Mouse (Mus musculus): ENCODE results near the gene Gpr158.
A peak's percentile ranks its signal among the peaks of the same experiment; 100 is the strongest.
"Not testable (repeated sequence)": the region's sequence is repeated elsewhere in the genome, so short reads cannot be mapped to it uniquely, and the experiment has no call there.

Gene Gpr158

GRCm38 (mm10) chr2:21367345-21368111 lies at the start of gene Gpr158:
Gene Gpr158, plus strand, starts transcription at chr2:21367542.
- peak; percentile 92 for DNase-seq

DNA sequence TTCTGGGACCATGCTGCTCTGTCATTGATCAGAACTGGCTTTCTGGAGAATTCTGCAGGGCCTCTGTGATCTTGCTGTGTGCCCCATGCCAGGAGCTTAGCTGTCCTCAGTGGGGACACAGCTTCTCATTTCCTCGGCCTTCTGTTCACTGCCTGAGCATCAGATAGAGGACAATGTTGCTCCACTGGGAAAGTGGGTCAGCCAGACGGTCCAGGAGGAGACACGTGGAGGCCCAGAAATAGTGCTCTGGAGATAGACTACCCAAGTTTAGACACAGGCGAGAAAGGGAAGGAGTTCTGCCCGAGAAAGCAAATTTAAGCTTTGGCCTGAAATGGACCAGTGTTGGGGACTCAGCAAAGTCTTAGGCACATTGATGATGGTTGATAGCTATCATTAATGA lies 23.5 kb upstream of the Gpr158 start:
- peak; percentile 90 for DNase-seq

- peak; percentile 53 for DNase-seq
Measured at GRCm38 (mm10) chr2:21368351-21369170, 1.2 kb downstream of the Gpr158 start.

- DNase-seq, result peak; percentile 31
Measured at GRCm38 (mm10) chr2:21369171-21369485, 1.8 kb downstream of the Gpr158 start.

DNA sequence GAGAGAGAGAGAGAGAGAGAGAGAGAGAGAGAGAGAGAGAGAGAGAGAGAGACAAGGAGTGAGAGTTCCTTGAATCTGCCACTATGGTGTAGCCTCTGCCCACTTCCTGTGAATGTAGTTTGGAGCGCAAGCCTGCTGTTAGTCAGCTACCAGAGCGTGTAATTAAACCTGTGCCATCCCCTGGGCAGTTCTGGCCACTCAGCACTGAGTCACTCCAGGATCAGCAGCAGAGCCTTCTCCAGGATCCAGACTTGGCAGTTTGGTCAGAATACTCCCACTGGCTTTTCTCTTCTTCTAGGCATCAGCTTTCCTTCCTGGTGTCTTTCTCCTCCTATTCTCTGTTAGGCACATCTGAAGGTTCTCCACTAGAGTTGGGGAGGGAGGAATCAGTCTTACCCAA lies 2.2 kb downstream of the Gpr158 start:
- DNase-seq, result peak; percentile 57

DNA sequence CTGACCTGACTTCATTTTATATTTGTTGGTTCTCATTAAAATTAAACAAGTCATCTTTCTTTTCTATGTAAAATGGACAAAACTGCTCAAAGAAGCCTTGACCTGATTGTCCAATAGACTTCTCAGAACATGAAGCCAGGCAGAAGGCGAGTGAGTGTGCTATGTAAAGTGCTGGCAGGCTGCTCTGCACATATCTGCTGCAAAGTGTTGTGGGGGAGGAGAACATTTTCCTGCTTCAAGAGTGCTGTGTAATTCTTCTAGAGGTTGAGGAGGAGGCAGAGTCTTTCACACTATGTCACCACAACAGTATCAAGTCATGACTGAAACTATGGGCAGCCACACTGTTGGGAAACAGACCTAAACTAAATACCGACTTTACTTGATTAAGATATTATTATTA lies 12.2 kb downstream of the Gpr158 start:
- DNase-seq, result no peak

- no peak for DNase-seq
Measured at GRCm38 (mm10) chr2:21392727-21393126, 25.4 kb downstream of the Gpr158 start.

DNA sequence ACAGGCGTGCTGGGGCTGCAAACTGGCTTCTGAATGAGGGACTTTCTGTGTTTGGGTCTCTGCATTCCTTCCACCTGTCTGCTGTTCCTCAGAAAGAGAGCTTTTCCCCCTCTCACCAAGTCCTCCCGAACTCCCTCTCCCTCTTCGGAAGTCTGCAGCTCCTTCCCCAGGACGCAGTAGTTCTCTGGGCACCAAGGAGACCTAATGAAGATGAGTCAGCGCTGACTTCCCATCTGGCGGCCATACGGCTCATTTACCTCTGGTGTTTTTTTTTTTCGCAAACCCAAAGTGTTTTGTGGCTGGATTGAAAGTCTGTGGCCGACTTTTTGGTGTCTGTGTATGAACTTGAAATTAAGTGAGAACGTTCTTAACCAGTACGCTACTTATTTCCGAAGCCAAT lies 30.0 kb downstream of the Gpr158 start:
- no peak for DNase-seq

DNA sequence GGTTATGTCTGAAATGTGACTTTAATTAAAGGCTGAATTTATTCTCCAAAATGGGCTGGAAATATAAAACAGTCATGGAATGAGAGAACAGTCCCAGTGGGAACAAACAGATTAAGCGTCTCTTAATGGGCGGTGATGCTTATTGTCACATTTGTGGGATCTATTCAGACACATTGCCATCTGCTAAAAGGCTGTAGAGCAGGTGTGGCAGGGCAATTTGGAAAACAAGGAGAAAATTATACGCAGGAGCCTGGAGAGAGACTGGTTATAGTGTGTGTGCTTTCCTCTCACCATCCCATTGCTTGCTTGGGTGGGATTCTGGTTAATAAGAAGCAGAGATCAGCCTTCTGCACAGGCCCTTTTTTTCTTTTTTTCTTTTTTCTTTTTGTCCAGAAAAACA lies 32.3 kb downstream of the Gpr158 start:
- no peak for DNase-seq

DNA sequence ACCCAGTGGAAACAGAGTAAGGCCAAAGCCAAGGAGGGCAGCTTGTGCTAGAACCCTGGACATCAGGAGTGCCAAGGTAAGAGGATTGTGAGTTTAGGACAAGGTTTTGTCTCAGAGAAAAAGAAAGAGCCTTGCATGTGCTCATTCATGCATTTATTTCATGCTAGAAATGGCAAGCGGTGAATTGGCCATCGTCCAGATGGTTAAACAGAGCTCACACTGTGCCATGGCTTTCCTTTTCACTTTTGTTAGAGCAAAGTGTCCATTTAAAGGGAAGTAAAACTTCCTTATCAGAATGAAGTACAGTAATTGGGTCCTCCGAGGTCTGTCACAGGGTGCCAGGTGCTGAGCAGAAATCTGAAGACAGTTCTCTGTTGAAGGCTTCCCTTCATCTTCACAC lies 38.3 kb downstream of the Gpr158 start:
- peak; percentile 55 for DNase-seq

- no peak for DNase-seq
Measured at GRCm38 (mm10) chr2:21407443-21407985, 40.2 kb downstream of the Gpr158 start.

DNA sequence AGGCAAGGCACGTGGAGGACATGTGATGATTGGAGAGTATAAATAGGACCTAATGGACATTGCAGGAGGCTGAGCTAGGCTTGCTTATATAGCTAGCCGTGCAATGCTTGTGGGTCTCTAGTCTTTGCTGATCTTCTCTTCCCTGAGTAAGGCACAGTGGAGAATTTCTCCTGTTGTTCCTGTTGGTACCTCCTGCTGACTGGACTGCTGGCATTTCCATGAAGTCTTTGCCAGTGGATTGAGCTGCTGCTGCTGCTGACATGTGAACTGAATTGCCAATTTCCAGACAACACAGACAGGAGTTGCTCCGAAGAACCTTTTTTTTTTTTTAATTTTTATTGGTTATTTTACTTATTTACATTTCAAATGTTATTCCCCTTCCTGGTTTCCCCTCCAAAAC lies 41.5 kb downstream of the Gpr158 start:
- no peak for DNase-seq

DNA sequence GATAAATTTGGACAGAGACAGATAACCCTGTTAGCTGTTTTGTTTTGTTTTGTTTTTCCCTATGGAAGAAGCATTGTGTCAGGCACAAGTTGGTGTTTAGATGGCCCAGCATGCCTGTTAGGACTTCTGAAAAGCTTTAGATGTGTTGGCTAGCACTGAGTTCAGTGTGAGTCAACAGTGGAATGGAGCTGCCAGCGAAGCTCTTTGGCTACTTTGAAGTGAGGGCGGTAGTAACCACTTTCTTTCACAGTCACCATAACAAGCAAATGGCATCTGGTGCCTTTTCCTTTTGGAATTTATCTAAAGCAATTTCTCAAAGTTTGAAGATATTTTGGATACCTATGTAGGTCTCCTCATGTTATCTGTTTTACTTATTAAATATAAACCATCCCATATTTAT lies 62.9 kb downstream of the Gpr158 start:
- DNase-seq, result no peak

GRCm38 (mm10) chr2:21431182-21431581 lies 63.8 kb downstream of the Gpr158 start:
- no peak for DNase-seq

DNA sequence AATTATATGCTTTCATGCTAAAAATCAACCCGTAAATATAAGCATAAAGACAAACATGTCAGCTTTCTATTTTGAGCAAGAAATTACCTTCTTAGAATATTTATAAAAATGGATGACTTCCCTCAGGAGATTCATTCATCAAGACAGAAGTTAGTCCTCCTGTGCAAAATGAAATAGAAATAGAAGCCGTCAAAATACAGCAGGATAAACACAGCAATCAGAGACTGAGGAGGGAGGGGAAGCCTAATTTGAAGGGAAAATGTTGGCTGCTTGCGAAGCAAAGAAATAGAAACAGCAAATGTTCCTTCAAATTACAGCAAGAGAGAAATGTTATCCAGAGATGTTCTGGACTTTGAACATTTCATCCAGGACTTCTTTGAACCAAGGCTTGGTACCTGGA lies 72.3 kb downstream of the Gpr158 start:
- DNase-seq, result no peak

- not testable (repeated sequence) for DNase-seq
Measured at GRCm38 (mm10) chr2:21460606-21461005, 93.3 kb downstream of the Gpr158 start.

DNA sequence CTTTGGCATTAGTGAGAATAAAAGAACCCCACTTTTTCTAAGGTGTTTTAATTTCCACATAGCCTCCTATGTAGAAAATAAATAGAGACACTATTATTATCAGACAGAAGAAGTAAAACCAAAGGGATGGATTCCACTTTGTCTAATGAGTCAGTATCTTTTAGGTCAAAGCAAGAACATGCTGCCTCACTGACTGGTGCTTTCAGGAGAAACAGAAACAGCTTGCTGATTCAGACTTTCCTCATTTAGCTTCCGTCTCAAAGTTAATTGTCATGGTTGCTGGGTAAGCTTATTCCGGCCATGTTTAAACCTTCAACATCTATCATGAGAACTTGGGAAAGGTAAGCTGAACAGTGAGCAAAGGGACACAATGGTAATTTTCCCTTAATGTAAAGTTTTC lies 107.6 kb downstream of the Gpr158 start:
- DNase-seq, result no peak

DNA sequence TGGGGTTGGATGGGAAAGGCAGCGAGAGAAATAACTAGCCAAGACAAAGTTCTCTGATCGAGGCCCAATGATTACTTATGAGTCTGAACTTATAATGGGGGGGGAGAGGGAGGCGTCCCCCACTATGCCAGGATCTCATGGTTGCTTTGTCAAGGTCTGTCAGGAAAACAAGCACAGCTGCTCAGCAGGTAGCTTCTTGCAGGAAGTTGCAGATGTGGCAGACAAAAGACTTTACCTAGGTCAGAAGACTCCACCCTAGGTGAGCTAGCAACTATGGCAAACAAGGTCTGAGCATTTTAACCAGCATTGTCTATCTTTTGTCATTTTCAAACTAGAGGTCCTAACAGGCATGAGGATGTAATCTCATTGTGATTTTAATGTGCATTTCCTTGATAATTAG lies 129.5 kb downstream of the Gpr158 start:
- no peak for DNase-seq

DNA sequence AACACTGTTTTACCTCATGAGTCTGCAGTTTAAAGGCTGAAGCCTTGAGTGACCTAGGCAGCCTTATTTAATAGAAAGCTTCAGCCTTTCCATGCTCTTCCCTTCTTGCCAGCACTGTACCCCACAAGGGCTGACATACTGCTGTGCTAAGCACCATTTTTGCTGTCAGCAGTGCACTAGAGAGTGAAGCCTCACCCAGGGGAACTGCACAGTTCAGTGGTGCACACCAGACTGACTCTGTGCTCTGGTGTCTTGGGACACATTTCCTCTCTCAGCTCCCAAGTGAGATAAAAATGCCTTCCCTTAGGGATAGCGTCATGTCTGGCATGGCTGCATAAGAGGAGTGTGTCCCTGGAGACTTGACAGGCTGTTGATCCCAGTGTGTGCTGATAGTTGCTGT lies 130.6 kb downstream of the Gpr158 start:
- no peak for DNase-seq

DNA sequence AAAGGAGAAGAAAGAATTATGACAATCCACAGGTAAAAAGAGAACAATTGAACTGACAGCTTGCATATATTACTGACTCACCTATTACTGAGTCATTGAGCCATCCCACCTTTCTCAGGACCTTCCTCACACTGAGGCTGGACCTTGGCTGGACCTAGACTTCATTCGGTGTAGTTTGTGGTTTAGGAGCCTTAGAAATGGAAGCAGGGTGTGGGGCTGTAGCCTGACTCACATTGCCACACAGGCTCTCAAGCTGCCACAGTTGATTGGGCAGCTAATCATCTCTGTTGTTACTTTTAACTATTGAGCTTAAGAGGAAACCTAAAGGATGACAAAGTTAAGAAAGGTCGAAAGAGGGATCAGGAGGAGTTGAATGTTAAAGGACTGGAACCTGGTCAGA lies 132.1 kb downstream of the Gpr158 start:
- DNase-seq, result no peak

DNA sequence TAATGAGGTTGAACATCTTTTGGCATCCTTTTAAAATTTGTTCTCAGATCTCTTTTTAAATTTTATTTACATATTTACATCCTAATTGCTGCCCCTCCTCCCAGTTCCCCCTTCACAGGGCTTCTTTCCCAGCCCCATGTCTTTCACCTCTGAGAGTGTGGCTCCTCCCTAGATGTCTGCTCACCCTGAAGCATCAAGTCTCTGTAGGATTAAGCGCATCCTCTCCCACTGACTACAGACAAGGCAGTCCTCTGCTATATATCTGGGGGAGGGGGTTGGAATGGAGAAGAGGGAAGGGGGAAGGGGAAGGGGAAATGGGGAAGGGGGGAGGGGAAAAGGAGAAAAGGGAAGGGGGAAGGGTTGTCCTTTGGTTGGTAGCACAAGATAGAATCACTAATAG lies 140.1 kb downstream of the Gpr158 start:
- DNase-seq, result no peak

- DNase-seq, result no peak
Measured at GRCm38 (mm10) chr2:21530750-21531149, 163.4 kb downstream of the Gpr158 start.

DNA sequence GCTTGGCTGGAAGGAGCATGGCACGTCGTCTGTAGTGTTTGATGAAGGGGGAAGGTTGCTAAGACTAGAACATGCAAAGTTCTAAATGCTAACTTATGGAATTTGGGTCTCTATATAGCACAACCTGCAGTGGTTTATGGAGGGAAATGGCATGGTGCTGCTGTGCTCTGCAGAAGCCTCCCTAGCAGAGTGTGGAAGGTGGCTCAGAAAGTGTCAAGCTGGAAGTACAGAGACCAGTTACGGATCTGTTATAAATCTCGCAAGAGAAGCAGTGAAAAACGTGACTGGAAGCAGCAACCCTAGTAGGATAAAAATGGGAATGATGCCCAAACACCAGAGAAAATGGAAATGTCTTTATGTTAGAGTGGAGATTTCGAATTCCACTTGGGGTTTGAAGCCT lies 251.8 kb downstream of the Gpr158 start:
- no peak for DNase-seq

DNA sequence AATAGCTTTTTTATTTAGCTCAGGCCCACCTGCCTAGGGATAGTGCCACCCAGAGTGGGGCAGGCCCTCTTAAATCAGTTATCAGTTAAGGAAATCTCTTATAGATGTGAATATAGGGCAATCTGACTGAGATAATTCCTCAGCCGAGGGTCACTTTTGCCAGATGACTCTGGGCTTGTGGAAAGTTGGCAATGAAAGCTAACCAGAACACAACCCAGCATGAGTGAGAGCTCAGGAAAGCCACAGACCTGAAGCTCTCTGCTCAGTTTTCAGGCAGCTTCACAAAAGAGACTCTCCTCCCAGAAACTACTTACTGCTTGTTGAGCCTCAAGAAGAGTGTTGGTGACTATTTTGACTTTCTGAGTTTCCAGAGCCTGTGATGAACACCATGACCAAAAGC lies 264.8 kb downstream of the Gpr158 start:
- DNase-seq, result peak; percentile 32

Measured in cerebellum, adult 11 months (tissue).